Comparison of ENCODE assay signal across 8 mouse cellular contexts in genomic region chr2:151038811-151039222, GRCm38 (mm10). TPM values are rescaled to one million over a fixed set of nuclear protein-coding genes. Genes with fewer than 3 reads are reported as not detected.
DNase-seq lines count a peak whose midpoint lies in the region; ATAC-seq lines count a peak whose summit lies in the region.

No protein-coding gene starts in this region.

- peak overlapping the region; percentile 85 for H3K9ac ChIP-seq in kidney, embryonic 15.5 days
- H3K9ac ChIP-seq in limb, embryonic 15.5 days, result peak overlapping the region; percentile 98
- H3K9ac ChIP-seq in neural tube, embryonic 14.5 days (replicated peaks; ENCODE audit: low read depth, low read length), result peak overlapping the region; percentile 95

- H3K4me3 ChIP-seq in kidney, embryonic 15.5 days (replicated peaks), result peak overlapping the region; percentile 75
- H3K4me3 ChIP-seq in limb, embryonic 15.5 days, result peak overlapping the region; percentile 96
- H3K4me3 ChIP-seq in neural tube, embryonic 14.5 days (ENCODE audit: low read depth, low read length), result peak overlapping the region; percentile 92

- ATAC-seq in kidney, embryonic 15.5 days (replicated peaks; ENCODE audit: low FRiP score), result peak; percentile 82
- peak; percentile 12; the same call in 1 of the 2 replicates for ATAC-seq in erythroid progenitor cell, adult 5-6 weeks (replicated peaks; ENCODE audit: low FRiP score, poor library complexity, severe bottlenecking)
- no peak; the same call in 1 of the 2 replicates for ATAC-seq in limb, embryonic 15.5 days (ENCODE audit: insufficient number of reproducible peaks, low FRiP score, low TSS enrichment, low read depth)
- peak; percentile 80 for ATAC-seq in neural tube, embryonic 14.5 days (ENCODE audit: low read depth)

- DNase-seq in kidney, adult 18-20 months, result no peak
- peak; percentile 72 for DNase-seq in Muller cell, postnatal 12 days (ENCODE audit: inconsistent ontology term)
- DNase-seq in adrenal gland, adult 8-10 months, result no peak
- no peak for DNase-seq in kidney, postnatal 25 days

- peak overlapping the region; percentile 86 for H3K4me2 ChIP-seq in kidney, embryonic 15.5 days
- H3K4me2 ChIP-seq in limb, embryonic 15.5 days, result peak overlapping the region; percentile 61
- H3K4me2 ChIP-seq in neural tube, embryonic 14.5 days (ENCODE audit: low read depth, low read length), result peak overlapping the region; percentile 69

- no peaks in the 10 kb centered on the region for H3K9me3 ChIP-seq in kidney, embryonic 15.5 days (replicated peaks)
- H3K9me3 ChIP-seq in limb, embryonic 15.5 days, result no peaks in the 10 kb centered on the region
- H3K9me3 ChIP-seq in neural tube, embryonic 14.5 days (ENCODE audit: control insufficient read depth, low read length), result no peaks in the 10 kb centered on the region

- H3K4me1 ChIP-seq in kidney, embryonic 15.5 days, result peaks cover 16% of the 10 kb centered on the region
- peaks cover 14% of the 10 kb centered on the region for H3K4me1 ChIP-seq in limb, embryonic 15.5 days
- H3K4me1 ChIP-seq in neural tube, embryonic 14.5 days (ENCODE audit: control insufficient read depth, insufficient read depth, low read length), result peaks cover 7% of the 10 kb centered on the region; the same call in 1 of the 2 replicates

- no peaks in the 10 kb centered on the region for H3K36me3 ChIP-seq in kidney, embryonic 15.5 days
- no peaks in the 10 kb centered on the region for H3K36me3 ChIP-seq in limb, embryonic 15.5 days
- no peaks in the 10 kb centered on the region for H3K36me3 ChIP-seq in neural tube, embryonic 14.5 days (ENCODE audit: control insufficient read depth, insufficient read depth, low read length)

- no peaks in the 10 kb centered on the region for H3K27me3 ChIP-seq in kidney, embryonic 15.5 days
- no peaks in the 10 kb centered on the region for H3K27me3 ChIP-seq in limb, embryonic 15.5 days
- H3K27me3 ChIP-seq in neural tube, embryonic 14.5 days (ENCODE audit: control insufficient read depth, insufficient read depth, low read length), result no peaks in the 10 kb centered on the region

- under 1% methylated on average over 30 of the region's 30 CpGs for whole genome bisulfite sequencing in kidney, embryonic 15.5 days
- under 1% methylated on average over 30 of the region's 30 CpGs for WGBS in limb, embryonic 15.5 days
- under 1% methylated on average over 30 of the region's 30 CpGs for WGBS in neural tube, embryonic 14.5 days

- peak overlapping the region; percentile 87 for H3K27ac ChIP-seq in kidney, embryonic 15.5 days
- peak overlapping the region; percentile 86 for H3K27ac ChIP-seq in limb, embryonic 15.5 days
- H3K27ac ChIP-seq in neural tube, embryonic 14.5 days (ENCODE audit: low read depth, low read length), result peak overlapping the region; percentile 69

RNA-seq across cellular contexts. Expression of gene Ninl, which starts 0.4 kb away (rescaled TPM):
- 14.0 and 14.7 TPM in 2 replicates for polyA plus RNA-seq in kidney, embryonic 15.5 days (2015; fragmentation: Nextera tagmentation; extraction: Ambion mirVana)
- 19.8 and 28.5 TPM in 2 replicates for total RNA-seq in erythroid progenitor cell, adult 5-6 weeks (2015; ENCODE audit: low replicate concordance)
- total RNA-seq in erythroid progenitor cell, adult 5-6 weeks (2017; ENCODE audit: low replicate concordance), result 65.6 and 69.2 TPM in 2 replicates
- 5.7 and 6.1 TPM in 2 replicates for polyA plus RNA-seq in limb, embryonic 15.5 days (2015; fragmentation: Nextera tagmentation; extraction: Ambion mirVana)
- 4.7 and 5.0 TPM in 2 replicates for polyA plus RNA-seq in neural tube, embryonic 14.5 days (2014; fragmentation: Nextera tagmentation; extraction: Ambion mirVana)
- total RNA-seq in adrenal gland, adult 8-10 months (2022), result 10 to 100 TPM; 22.3 to 36.1 (median 28.0) TPM

RNA-seq across cellular contexts. Expression of gene Nanp, which starts 0.4 kb away (rescaled TPM):
- 48.1 and 54.6 TPM in 2 replicates for polyA plus RNA-seq in kidney, embryonic 15.5 days (2015; fragmentation: Nextera tagmentation; extraction: Ambion mirVana)
- 51.6 and 59.8 TPM in 2 replicates for total RNA-seq in erythroid progenitor cell, adult 5-6 weeks (2015; ENCODE audit: low replicate concordance)
- 51.8 and 55.6 TPM in 2 replicates for total RNA-seq in erythroid progenitor cell, adult 5-6 weeks (2017; ENCODE audit: low replicate concordance)
- polyA plus RNA-seq in limb, embryonic 15.5 days (2015; fragmentation: Nextera tagmentation; extraction: Ambion mirVana), result 43.8 and 45.2 TPM in 2 replicates
- 31.7 and 35.5 TPM in 2 replicates for polyA plus RNA-seq in neural tube, embryonic 14.5 days (2014; fragmentation: Nextera tagmentation; extraction: Ambion mirVana)
- total RNA-seq in adrenal gland, adult 8-10 months (2022), result 10 to 100 TPM; 10.8 to 17.5 (median 17.0) TPM

RNA-seq across cellular contexts. Expression of gene Gm14151, which starts 53.3 kb away (rescaled TPM):
- not detected in 2 replicates for polyA plus RNA-seq in kidney, embryonic 15.5 days (2015; fragmentation: Nextera tagmentation; extraction: Ambion mirVana)
- not detected in 2 replicates for total RNA-seq in erythroid progenitor cell, adult 5-6 weeks (2015; ENCODE audit: low replicate concordance)
- not detected in 2 replicates for total RNA-seq in erythroid progenitor cell, adult 5-6 weeks (2017; ENCODE audit: low replicate concordance)
- not detected in 2 replicates for polyA plus RNA-seq in limb, embryonic 15.5 days (2015; fragmentation: Nextera tagmentation; extraction: Ambion mirVana)
- polyA plus RNA-seq in neural tube, embryonic 14.5 days (2014; fragmentation: Nextera tagmentation; extraction: Ambion mirVana), result not detected in 2 replicates
- not detected for total RNA-seq in adrenal gland, adult 8-10 months (2022)

RNA-seq across cellular contexts. Expression of gene Gm14147, which starts 59.2 kb away (rescaled TPM):
- polyA plus RNA-seq in kidney, embryonic 15.5 days (2015; fragmentation: Nextera tagmentation; extraction: Ambion mirVana), result not detected in 2 replicates
- total RNA-seq in erythroid progenitor cell, adult 5-6 weeks (2015; ENCODE audit: low replicate concordance), result not detected in 2 replicates
- not detected in 2 replicates for total RNA-seq in erythroid progenitor cell, adult 5-6 weeks (2017; ENCODE audit: low replicate concordance)
- polyA plus RNA-seq in limb, embryonic 15.5 days (2015; fragmentation: Nextera tagmentation; extraction: Ambion mirVana), result not detected in 2 replicates
- polyA plus RNA-seq in neural tube, embryonic 14.5 days (2014; fragmentation: Nextera tagmentation; extraction: Ambion mirVana), result not detected in 2 replicates
- not detected for total RNA-seq in adrenal gland, adult 8-10 months (2022)
